Mouse (Mus musculus) midbrain, postnatal 0 days (tissue): ENCODE data around the gene Ide. TPM values are rescaled to one million over a fixed set of nuclear protein-coding genes. Genes with fewer than 3 reads are reported as not detected.

Experiments
- ATAC-seq: fragments of 200-750 bp; cut with Nextera tagmentation; 2 replicates; pipeline ENCODE4 v1.8.0; 2017; ENCODE audit warnings: moderate number of reproducible peaks, mild to moderate bottlenecking, moderate TSS enrichment, moderate library complexity; ENCODE audit not compliant: low FRiP score
- DNase-seq: peaks from one replicate; pipeline ENCODE4 v3.0.0-alpha.2; 2015; ENCODE audit warnings: low spot score
- H3K27ac ChIP-seq: fragments of 300-500 bp; sonication (generic); 2 replicates; pipeline ENCODE4 v1.5.1; 2014; ENCODE audit warnings: low read depth, mild to moderate bottlenecking, low read length, mixed read lengths
- H3K27me3 ChIP-seq: fragments of 300-500 bp; sonication (generic); 2 replicates; pipeline ENCODE4 v1.6.1; 2014; ENCODE audit warnings: low read length, control low read depth, mixed read lengths; ENCODE audit not compliant: insufficient read depth
- H3K36me3 ChIP-seq: fragments of 300-500 bp; sonication (generic); 2 replicates; pipeline ENCODE4 v1.6.1; 2014; ENCODE audit warnings: low read length, control low read depth, mixed read lengths; ENCODE audit not compliant: insufficient read depth
- H3K4me1 ChIP-seq: fragments of 300-500 bp; sonication (generic); 2 replicates; pipeline ENCODE4 v1.6.1; 2014; ENCODE audit warnings: mild to moderate bottlenecking, control low read depth, antibody characterized with exemption, low read length, mixed read lengths; ENCODE audit not compliant: insufficient read depth
- H3K4me2 ChIP-seq: fragments of 300-500 bp; sonication (generic); 2 replicates; pipeline ENCODE4 v1.6.1; 2014; ENCODE audit warnings: low read depth, mild to moderate bottlenecking, low read length, mixed read lengths; ENCODE audit not compliant: poor library complexity, severe bottlenecking
- H3K4me3 ChIP-seq: fragments of 300-500 bp; sonication (generic); 2 replicates; pipeline ENCODE4 v1.5.1; 2014; ENCODE audit warnings: low read depth, mild to moderate bottlenecking, low read length, moderate library complexity
- H3K9ac ChIP-seq: fragments of 300-500 bp; sonication (generic); replicated peaks from 2 replicates; pipeline ENCODE4 v1.6.1; 2014; ENCODE audit warnings: mild to moderate bottlenecking, low read length, moderate library complexity, mixed read lengths; ENCODE audit not compliant: poor library complexity, severe bottlenecking
- H3K9me3 ChIP-seq: fragments of 300-500 bp; sonication (generic); 2 replicates; pipeline ENCODE4 v1.6.1; 2016; ENCODE audit warnings: low read length, control low read depth
- CTCF ChIP-seq: IDR thresholded peaks from 2 replicates; pipeline ENCODE4 v1.5.1; 2016; ENCODE audit warnings: antibody characterized with exemption, mild to moderate bottlenecking
- WGBS: fragments of 180-500 bp; shearing (Covaris S2); extraction: QIAGEN DNeasy Blood & Tissue Kit; methylation state at CpG from one replicate; pipeline ENCODE4 v1.1.7; 2014; 5-methylcytosine and 5-hydroxymethylcytosine counted together
- polyA plus RNA-seq: library from polyadenylated mRNA; unstranded; fragments of >200 nt; fragmentation: Nextera tagmentation; extraction: Ambion mirVana; gene quantifications from 2 replicates; pipeline ENCODE4 v1.2.1, GENCODE M21; 2015
- total RNA-seq: library from RNA; depleted of rRNA; stranded (reverse); fragments of >200 nt; gene quantifications from 2 replicates; pipeline ENCODE4 v1.2.3, GENCODE M21; 2014

Ide gene
- total and polyA plus RNA-seq, 2 experiments from 2014 or later, result 32.5 to 36.2 TPM

DNA sequence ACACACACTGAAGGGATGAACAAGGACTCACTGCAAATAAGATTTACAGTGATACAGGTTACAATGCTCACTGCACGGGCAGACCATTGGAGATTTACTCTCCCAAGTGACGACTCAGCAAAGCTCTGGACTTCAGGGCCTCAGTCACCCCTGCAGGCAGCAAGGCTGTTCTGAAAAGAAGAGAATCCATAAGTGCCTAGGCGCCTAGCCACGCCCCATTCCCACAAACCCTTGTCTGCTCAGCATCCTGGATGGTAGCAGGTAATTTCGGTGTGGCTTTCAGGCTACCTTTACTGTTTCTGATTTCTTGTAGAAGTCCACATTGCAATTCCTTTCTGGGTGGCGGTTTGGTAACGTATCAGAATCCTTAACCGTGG lies 74.1 kb downstream of the Ide start:
- 71% methylated on average over 8 of the region's 8 CpGs for WGBS
- H3K4me1 ChIP-seq, result no peaks in the 10 kb centered on the region
- DNase-seq (no peak), ATAC-seq (no peak)
- no peaks in the 10 kb centered on the region for H3K27me3 ChIP-seq
- no peak overlapping the region for H3K27ac ChIP-seq
- H3K4me3 ChIP-seq, result no peak overlapping the region
- no peaks in the 10 kb centered on the region for H3K9me3 ChIP-seq
- H3K36me3 ChIP-seq, result 0 out of 2 replicates have a peak, but pooled peaks cover 3% of the 10 kb centered on the region
- no peak overlapping the region for H3K9ac ChIP-seq
- TF ChIP-seq CTCF, result no peak
- no peak overlapping the region for H3K4me2 ChIP-seq

DNA sequence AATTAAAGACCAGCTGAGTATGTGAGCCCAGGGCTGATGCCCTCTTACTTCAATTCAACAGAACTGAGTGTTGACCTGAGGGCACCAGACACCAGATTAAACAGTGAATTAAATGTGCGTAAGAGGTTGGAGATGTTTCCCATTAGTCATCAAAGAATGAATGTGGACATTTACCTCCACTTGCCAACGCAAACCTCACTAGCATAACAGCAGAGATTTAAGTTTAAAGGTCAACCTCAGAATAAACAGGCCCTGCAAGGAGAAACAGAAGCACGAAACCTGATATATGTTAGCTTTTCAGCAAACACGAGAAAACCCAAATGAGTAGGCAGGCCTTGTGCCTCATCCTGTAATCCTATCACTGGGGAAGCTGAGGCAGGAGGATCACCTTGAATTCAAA lies 75.3 kb downstream of the Ide start:
- Histone ChIP-seq H3K4me1 (no peaks in the 10 kb centered on the region), H3K9me3 (no peaks in the 10 kb centered on the region), H3K36me3 (no peaks in the 10 kb centered on the region), H3K4me3 (no peak overlapping the region), H3K9ac (no peak overlapping the region), H3K27ac (no peak overlapping the region), H3K4me2 (no peak overlapping the region), H3K27me3 (no peaks in the 10 kb centered on the region)
- no peak for ATAC-seq
- 83% methylated on average over 4 of the region's 4 CpGs for whole genome bisulfite sequencing
- no peak for DNase-seq
- TF ChIP-seq CTCF, result no peak

DNA sequence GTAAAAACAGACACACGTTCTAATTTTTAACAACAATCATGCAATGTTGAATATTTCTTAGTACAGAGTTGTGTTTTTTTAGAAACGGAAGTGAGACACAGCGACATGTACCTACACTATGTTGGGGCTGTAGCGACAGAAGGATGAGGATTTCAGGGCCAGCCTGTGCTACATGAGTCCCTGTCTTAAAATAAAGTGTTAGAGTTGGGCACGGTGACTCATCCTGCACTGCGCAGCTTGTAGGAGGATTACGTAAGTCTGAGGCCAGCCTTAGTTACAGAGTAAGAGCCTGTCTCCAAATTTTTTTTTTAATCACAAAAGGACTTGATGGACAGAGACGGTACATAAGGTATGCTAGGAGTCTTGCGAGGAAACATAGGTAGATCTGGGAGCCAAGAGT lies 82.3 kb downstream of the Ide start:
- no peaks in the 10 kb centered on the region for H3K4me1 ChIP-seq
- no peak for ATAC-seq
- WGBS, result 93% methylated on average over 9 of the region's 9 CpGs

DNA sequence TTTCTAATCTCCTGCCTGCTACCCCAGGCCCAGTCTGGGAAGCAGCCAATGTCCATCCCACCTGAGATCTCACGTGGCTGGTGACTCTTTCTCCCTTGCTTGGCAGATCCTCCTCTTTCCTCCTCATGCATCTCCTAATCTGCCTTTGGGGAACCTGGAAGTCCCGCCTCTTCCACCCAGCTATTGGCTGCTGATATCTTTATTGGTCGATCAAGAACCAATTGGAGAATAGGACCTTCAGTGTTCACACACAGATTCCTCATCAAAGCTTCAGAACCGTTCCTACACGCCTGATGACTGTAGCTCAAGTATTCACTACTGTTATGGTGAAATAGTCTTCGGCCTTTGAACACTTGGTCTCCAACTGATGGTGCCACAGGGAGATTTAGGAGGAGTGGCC lies 85.5 kb downstream of the Ide start:
- no peak for TF ChIP-seq CTCF
- H3K36me3 ChIP-seq, result no peaks in the 10 kb centered on the region
- H3K9me3 ChIP-seq, result no peaks in the 10 kb centered on the region
- DNase-seq (no peak), ATAC-seq (no peak)
- no peak overlapping the region for H3K4me3 ChIP-seq
- no peak overlapping the region for H3K27ac ChIP-seq
- 60% methylated on average over 6 of the region's 6 CpGs for WGBS
- no peaks in the 10 kb centered on the region for H3K4me1 ChIP-seq
- H3K9ac ChIP-seq, result no peak overlapping the region
- H3K27me3 ChIP-seq, result no peaks in the 10 kb centered on the region
- no peak overlapping the region for H3K4me2 ChIP-seq

More for the DNA sequence above, 82.3 kb downstream of the Ide start:
- Histone ChIP-seq H3K4me2 (no peak overlapping the region), H3K27me3 (no peaks in the 10 kb centered on the region), H3K9me3 (no peaks in the 10 kb centered on the region), H3K36me3 (no peaks in the 10 kb centered on the region), H3K4me3 (no peak overlapping the region), H3K27ac (no peak overlapping the region), H3K9ac (no peak overlapping the region)
- no peak for DNase-seq
- no peak for TF ChIP-seq CTCF

DNA sequence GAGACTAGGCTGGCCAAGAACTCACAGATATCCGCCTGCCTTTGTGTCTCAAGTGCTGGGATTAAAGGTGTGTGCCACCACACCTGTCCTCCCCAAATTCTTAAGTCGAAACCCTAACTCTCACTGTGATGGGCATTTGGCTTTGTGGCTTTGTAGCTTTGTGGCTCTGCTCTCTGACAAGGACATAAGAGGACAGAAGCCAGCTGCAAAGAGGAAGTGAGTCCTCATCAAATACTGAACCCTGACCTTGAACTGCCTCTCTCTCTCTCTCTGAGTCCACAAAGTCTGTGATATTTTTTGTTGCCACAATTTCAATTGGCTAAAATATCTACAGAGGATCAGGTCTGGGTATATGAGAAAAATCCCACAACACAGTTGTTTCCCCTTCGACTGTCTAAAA lies 89.5 kb downstream of the Ide start:
- ATAC-seq, result no peak
- TF ChIP-seq CTCF, result no peak
- no peaks in the 10 kb centered on the region for H3K36me3 ChIP-seq

DNA sequence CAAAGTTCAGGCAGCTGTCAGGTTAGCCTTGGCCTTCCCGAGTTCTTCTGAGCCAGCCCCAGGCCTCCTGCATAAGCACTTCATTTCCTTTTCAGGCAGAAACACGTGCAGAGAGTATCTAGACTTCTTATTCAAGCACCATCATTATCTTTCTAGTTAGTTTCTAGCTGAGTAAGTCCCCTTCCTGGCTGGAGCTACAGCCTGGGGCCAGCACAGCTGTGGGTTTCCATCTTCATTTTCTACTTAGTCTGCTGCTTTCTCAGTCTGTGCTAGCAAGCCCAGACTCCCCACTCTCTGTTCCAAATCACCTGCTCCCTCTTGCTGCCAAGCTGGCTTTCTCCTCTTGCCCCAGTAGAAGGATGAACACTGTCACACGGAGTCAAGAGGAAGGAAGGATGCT lies 90.8 kb downstream of the Ide start:
- DNase-seq (no peak), ATAC-seq (no peak)
- no peaks in the 10 kb centered on the region for H3K36me3 ChIP-seq
- no peaks in the 10 kb centered on the region for H3K27me3 ChIP-seq
- H3K27ac ChIP-seq, result no peak overlapping the region
- H3K4me2 ChIP-seq, result no peak overlapping the region
- H3K9me3 ChIP-seq, result no peaks in the 10 kb centered on the region
- TF ChIP-seq CTCF, result no peak
- H3K9ac ChIP-seq, result no peak overlapping the region
- no peak overlapping the region for H3K4me3 ChIP-seq
- WGBS, result 52% methylated on average over 3 of the region's 3 CpGs
- no peaks in the 10 kb centered on the region for H3K4me1 ChIP-seq

More for the DNA sequence above, 89.5 kb downstream of the Ide start:
- Histone ChIP-seq H3K27me3 (no peaks in the 10 kb centered on the region), H3K9me3 (no peaks in the 10 kb centered on the region), H3K9ac (no peak overlapping the region), H3K4me3 (no peak overlapping the region), H3K4me1 (no peaks in the 10 kb centered on the region), H3K4me2 (no peak overlapping the region), H3K27ac (no peak overlapping the region)
- 85% methylated on average over 3 of the region's 3 CpGs for WGBS
- DNase-seq, result no peak
